Mouse (Mus musculus) lung, embryonic 16.5 days (tissue): ENCODE measurements around the gene Dek. TPM values are rescaled to one million over a fixed set of nuclear protein-coding genes. Genes with fewer than 3 reads are reported as not detected.

Experiments used
- ATAC-seq: fragments of 200-750 bp; cut with Nextera tagmentation; 2 replicates; pipeline ENCODE4 v1.8.0; 2017; ENCODE audit warnings: low read depth, mild to moderate bottlenecking, moderate library complexity
- H3K27ac ChIP-seq: fragments of 300-500 bp; sonication (generic); 2 replicates; pipeline ENCODE4 v1.5.1; 2014; ENCODE audit warnings: mild to moderate bottlenecking, control low read depth, low read length
- H3K27me3 ChIP-seq: fragments of 300-500 bp; sonication (generic); 2 replicates; pipeline ENCODE4 v1.6.1; 2014; ENCODE audit warnings: low read depth, low read length, mixed read lengths; ENCODE audit not compliant: control insufficient read depth, insufficient read depth
- H3K36me3 ChIP-seq: fragments of 300-500 bp; sonication (generic); 2 replicates; pipeline ENCODE4 v1.6.1; 2014; ENCODE audit warnings: low read length; ENCODE audit not compliant: control insufficient read depth, insufficient read depth
- H3K4me1 ChIP-seq: fragments of 300-500 bp; sonication (generic); replicated peaks from 2 replicates; pipeline ENCODE4 v1.6.1; 2014; ENCODE audit warnings: low read length, mixed read lengths; ENCODE audit not compliant: control insufficient read depth, insufficient read depth
- H3K4me2 ChIP-seq: fragments of 300-500 bp; sonication (generic); 2 replicates; pipeline ENCODE4 v1.6.1; 2014; ENCODE audit warnings: low read depth, low read length, control low read depth
- H3K4me3 ChIP-seq: fragments of 300-500 bp; sonication (generic); 2 replicates; pipeline ENCODE4 v1.5.1; 2014; ENCODE audit warnings: mild to moderate bottlenecking, low read length, control low read depth
- H3K9ac ChIP-seq: fragments of 300-500 bp; sonication (generic); 2 replicates; pipeline ENCODE4 v1.6.1; 2014; ENCODE audit warnings: low read length, control low read depth
- H3K9me3 ChIP-seq: fragments of 300-500 bp; sonication (generic); 2 replicates; pipeline ENCODE4 v1.6.1; 2016; ENCODE audit warnings: low read length; ENCODE audit not compliant: control insufficient read depth
- WGBS: fragments of 180-500 bp; shearing (Covaris S2); extraction: QIAGEN DNeasy Blood & Tissue Kit; methylation state at CpG from one replicate; pipeline ENCODE4 v1.1.7; 2014; 5-methylcytosine and 5-hydroxymethylcytosine counted together
- polyA plus RNA-seq: library from polyadenylated mRNA; unstranded; fragments of >200 nt; fragmentation: Nextera tagmentation; extraction: Ambion mirVana; gene quantifications from 2 replicates; pipeline ENCODE4 v1.2.1, GENCODE M21; 2015

Gene Dek
- polyA plus RNA-seq, 1 experiment from 2014 or later, result 256 TPM

- H3K36me3 ChIP-seq, result peaks cover 5% of the 10 kb centered on the region
Measured at GRCm38 (mm10) chr13:47053971-47054370, 52.0 kb downstream of the Dek start.

DNA sequence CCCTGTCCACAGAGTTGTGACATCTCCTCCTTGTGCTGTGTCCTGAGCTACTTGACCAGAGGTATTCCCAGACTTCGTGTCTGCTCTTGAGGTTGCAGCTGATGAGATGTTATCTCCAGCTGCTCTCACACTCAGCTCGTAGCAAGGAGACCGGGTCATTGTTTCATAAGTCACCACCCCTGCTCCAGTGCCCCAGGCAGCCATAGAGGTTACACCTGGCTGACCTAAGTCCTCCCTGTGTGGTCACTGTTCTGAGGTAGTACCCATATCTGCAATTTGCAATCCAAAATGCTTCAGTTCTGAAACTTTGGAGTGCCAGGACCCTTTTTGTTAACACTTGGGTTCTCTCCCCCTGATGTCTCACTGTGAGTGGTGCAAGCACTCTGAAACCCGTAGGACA, 56.0 kb downstream of the Dek start:
- whole genome bisulfite sequencing, result 60% methylated on average over 4 of the region's 4 CpGs
- H3K4me1 ChIP-seq, result no peaks in the 10 kb centered on the region
- H3K9me3 ChIP-seq, result no peaks in the 10 kb centered on the region
- no peak overlapping the region for H3K27ac ChIP-seq
- no peak for ATAC-seq
- H3K4me2 ChIP-seq, result no peak overlapping the region
- no peaks in the 10 kb centered on the region for H3K27me3 ChIP-seq
- H3K4me3 ChIP-seq, result no peak overlapping the region
- H3K36me3 ChIP-seq, result peaks cover 8% of the 10 kb centered on the region
- no peak overlapping the region for H3K9ac ChIP-seq

More at GRCm38 (mm10) chr13:47053971-47054370, 52.0 kb downstream of the Dek start:
- Histone ChIP-seq H3K4me1 (no peaks in the 10 kb centered on the region), H3K9me3 (no peaks in the 10 kb centered on the region), H3K4me3 (no peak overlapping the region), H3K27me3 (no peaks in the 10 kb centered on the region), H3K9ac (no peak overlapping the region), H3K4me2 (no peak overlapping the region), H3K27ac (no peak overlapping the region)
- ATAC-seq, result no peak
- WGBS, result 84% methylated on average over 10 of the region's 10 CpGs

GRCm38 (mm10) chr13:47047996-47048395, 58.0 kb downstream of the Dek start:
- ATAC-seq, result no peak

DNA sequence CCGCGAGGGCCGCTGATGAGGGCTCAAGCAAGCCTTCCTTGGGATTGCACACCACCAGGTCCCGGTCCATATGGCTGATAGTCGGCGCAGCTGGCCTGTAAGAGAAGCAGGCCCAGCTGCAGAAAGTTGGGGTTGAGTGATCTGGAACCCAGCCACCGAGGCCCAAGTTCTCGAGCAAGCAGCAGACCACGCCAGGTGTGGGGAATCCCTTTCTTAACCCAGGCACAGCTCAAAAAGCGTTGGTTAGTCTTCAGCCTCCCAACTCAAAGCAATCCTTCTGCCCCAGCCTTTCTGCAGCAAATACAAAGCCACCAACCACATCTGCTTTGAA, 61.4 kb downstream of the Dek start, which contains the start of gene Tpmt:
Tpmt (minus strand) TSS at position 121 of the 331 bp plus-strand sequence.
- WGBS, result 17% methylated on average over 10 of the region's 10 CpGs
- no peak for ATAC-seq

More at GRCm38 (mm10) chr13:47047996-47048395, 58.0 kb downstream of the Dek start:
- no peak overlapping the region for H3K4me2 ChIP-seq
- no peaks in the 10 kb centered on the region for H3K27me3 ChIP-seq
- H3K9me3 ChIP-seq, result no peaks in the 10 kb centered on the region
- no peak overlapping the region for H3K27ac ChIP-seq
- peaks cover 8% of the 10 kb centered on the region for H3K36me3 ChIP-seq
- no peak overlapping the region for H3K4me3 ChIP-seq
- H3K4me1 ChIP-seq, result peaks cover 9% of the 10 kb centered on the region
- WGBS, result 72% methylated on average over 4 of the region's 4 CpGs
- H3K9ac ChIP-seq, result no peak overlapping the region

GRCm38 (mm10) chr13:47043833-47044616, 62.0 kb downstream of the Dek start:
- Histone ChIP-seq H3K4me3 (peak overlapping the region; percentile 68), H3K4me2 (peak overlapping the region; percentile 98), H3K27ac (peak overlapping the region; percentile 41; the same call in 1 of the 2 replicates), H3K27me3 (no peaks in the 10 kb centered on the region), H3K36me3 (peaks cover 3% of the 10 kb centered on the region; the same call in 1 of the 2 replicates), H3K4me1 (peaks cover 9% of the 10 kb centered on the region), H3K9me3 (no peaks in the 10 kb centered on the region), H3K9ac (peak overlapping the region; percentile 76)
- peak; percentile 21; the same call in 1 of the 2 replicates for ATAC-seq
- WGBS, result under 1% methylated on average over 42 of the region's 45 CpGs

More for the DNA sequence above, 61.4 kb downstream of the Dek start, which contains the start of gene Tpmt:
- H3K4me1 ChIP-seq, result peaks cover 9% of the 10 kb centered on the region
- peak within 1 kb of the TSS; percentile 76 for H3K9ac ChIP-seq
- peaks cover 3% of the 10 kb centered on the region; the same call in 1 of the 2 replicates for H3K36me3 ChIP-seq
- H3K4me3 ChIP-seq, result peak within 1 kb of the TSS; percentile 68
- H3K27me3 ChIP-seq, result no peaks in the 10 kb centered on the region
- peak within 1 kb of the TSS; percentile 41; the same call in 1 of the 2 replicates for H3K27ac ChIP-seq
- H3K4me2 ChIP-seq, result peak within 1 kb of the TSS; percentile 98
- H3K9me3 ChIP-seq, result no peaks in the 10 kb centered on the region

GRCm38 (mm10) chr13:47043030-47043680, 62.8 kb downstream of the Dek start, which contains the start of gene Kdm1b:
Kdm1b (plus strand) TSS chr13:47043499.
- Histone ChIP-seq H3K36me3 (no peaks in the 10 kb centered on the region), H3K27ac (peak within 1 kb of the TSS; percentile 41; the same call in 1 of the 2 replicates)
- WGBS, result under 1% methylated on average over 45 of the region's 48 CpGs

DNA sequence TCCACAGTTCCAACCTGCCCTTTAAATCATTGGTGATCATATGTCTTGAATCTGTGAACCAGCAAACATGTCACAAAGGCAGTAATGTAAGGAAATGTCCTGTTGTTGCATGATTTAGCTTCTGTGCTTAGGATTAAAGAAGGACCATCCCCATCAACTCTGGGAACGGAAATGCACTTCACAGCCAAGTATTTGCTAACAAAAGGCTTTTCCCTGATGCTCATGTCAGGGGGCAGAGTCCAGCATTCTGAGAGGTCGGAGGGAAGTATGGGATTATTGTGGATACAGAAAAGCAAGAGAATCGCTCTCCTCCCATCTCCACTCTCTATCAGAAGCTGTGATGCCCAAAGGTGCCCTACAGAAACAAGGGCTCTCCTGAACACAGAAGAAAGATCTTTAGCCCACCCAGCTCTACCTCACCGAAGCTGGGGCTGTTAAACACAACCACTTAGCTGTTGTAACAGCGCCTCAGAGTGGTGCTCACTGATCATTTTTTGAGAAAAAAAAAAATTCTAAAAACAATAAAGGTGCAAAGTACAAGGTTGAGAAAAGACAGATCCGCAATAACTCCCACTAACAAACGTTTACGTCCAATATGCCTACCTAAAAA, 63.9 kb downstream of the Dek start:
- 44% methylated on average over 8 of the region's 8 CpGs for WGBS
- Histone ChIP-seq H3K9ac (peak overlapping the region; percentile 46; the same call in 1 of the 2 replicates), H3K27me3 (no peaks in the 10 kb centered on the region), H3K4me3 (peak overlapping the region; percentile 68), H3K4me1 (peaks cover 9% of the 10 kb centered on the region), H3K36me3 (no peaks in the 10 kb centered on the region), H3K9me3 (no peaks in the 10 kb centered on the region), H3K4me2 (peak overlapping the region; percentile 98), H3K27ac (no peak overlapping the region)
- no peak for ATAC-seq

More at GRCm38 (mm10) chr13:47043030-47043680, 62.8 kb downstream of the Dek start, which contains the start of gene Kdm1b:
- Histone ChIP-seq H3K4me3 (peak within 1 kb of the TSS; percentile 68), H3K9me3 (no peaks in the 10 kb centered on the region), H3K4me2 (peak within 1 kb of the TSS; percentile 98), H3K4me1 (peaks cover 9% of the 10 kb centered on the region), H3K9ac (peak within 1 kb of the TSS; percentile 76), H3K27me3 (no peaks in the 10 kb centered on the region)
- ATAC-seq, result peak; percentile 98

- Histone ChIP-seq H3K27ac (no peak overlapping the region), H3K27me3 (no peaks in the 10 kb centered on the region), H3K36me3 (no peaks in the 10 kb centered on the region), H3K4me1 (peaks cover 9% of the 10 kb centered on the region), H3K4me2 (no peak overlapping the region), H3K4me3 (no peak overlapping the region), H3K9me3 (no peaks in the 10 kb centered on the region), H3K9ac (no peak overlapping the region)
- ATAC-seq, result no peak
- 79% methylated on average over 5 of the region's 5 CpGs for WGBS
Measured at GRCm38 (mm10) chr13:47040061-47040460, 65.9 kb downstream of the Dek start.

GRCm38 (mm10) chr13:47037946-47038345, 68.1 kb downstream of the Dek start:
- WGBS, result 81% methylated on average over 6 of the region's 6 CpGs
- H3K27me3 ChIP-seq, result no peaks in the 10 kb centered on the region
- H3K4me3 ChIP-seq, result no peak overlapping the region
- no peak for ATAC-seq
- no peak overlapping the region for H3K9ac ChIP-seq
- H3K36me3 ChIP-seq, result no peaks in the 10 kb centered on the region
- H3K4me1 ChIP-seq, result 0 out of 2 replicates have a peak, but pooled peaks cover 2% of the 10 kb centered on the region
- H3K4me2 ChIP-seq, result no peak overlapping the region
- H3K27ac ChIP-seq, result no peak overlapping the region
- no peaks in the 10 kb centered on the region for H3K9me3 ChIP-seq
